Mouse (Mus musculus) 3134 (cell line): ENCODE measurements around the gene Hist1h2ae.

Experiments
- DNase-seq: peaks from one replicate; pipeline ENCODE4 v3.0.0-alpha.2; 2011; ENCODE audit warnings: low spot score; ENCODE audit not compliant: insufficient read length; ENCODE audit errors: extremely low read depth

The Hist1h2ae gene

GRCm38 (mm10) chr13:23584331-23584730, 13.3 kb upstream of the Hist1h2ae start:
- DNase-seq, result peak; percentile 35

GRCm38 (mm10) chr13:23583387-23584068, 12.5 kb upstream of the Hist1h2ae start:
- peak; percentile 41 for DNase-seq

GRCm38 (mm10) chr13:23582219-23583056, 11.4 kb upstream of the Hist1h2ae start:
- DNase-seq, result peak; percentile 58

- peak; percentile 98 for DNase-seq
These were observed 10.6 kb upstream of the Hist1h2ae start, which contains the start of gene Hist1h4d for GRCm38 (mm10) chr13:23581408-23582218. Gene Hist1h4d (plus strand): TSS chr13:23581598.

- DNase-seq, result peak; percentile 18
These were observed 6.8 kb upstream of the Hist1h2ae start for GRCm38 (mm10) chr13:23577835-23578234.

- DNase-seq, result peak; percentile 48
These were observed 6.1 kb upstream of the Hist1h2ae start for GRCm38 (mm10) chr13:23576906-23577639.

GRCm38 (mm10) chr13:23576351-23576881, 5.4 kb upstream of the Hist1h2ae start:
- peak; percentile 53 for DNase-seq

- peak; percentile 78 for DNase-seq
These were observed 4.9 kb upstream of the Hist1h2ae start for GRCm38 (mm10) chr13:23575864-23576313.

GRCm38 (mm10) chr13:23575271-23575851, 4.3 kb upstream of the Hist1h2ae start, which contains the start of gene Hist1h3d:
Gene Hist1h3d (plus strand): TSS chr13:23575763.
- DNase-seq, result peak; percentile 88

GRCm38 (mm10) chr13:23574546-23575170, 3.6 kb upstream of the Hist1h2ae start:
- peak; percentile 75 for DNase-seq

- DNase-seq, result peak; percentile 95
These were observed 3.0 kb upstream of the Hist1h2ae start, which contains the start of the genes Hist1h2bf and Hist1h2ad for GRCm38 (mm10) chr13:23573898-23574524. Gene Hist1h2bf (minus strand): TSS chr13:23574196. Gene Hist1h2ad (plus strand): TSS chr13:23574381.

GRCm38 (mm10) chr13:23573034-23573897, 2.2 kb upstream of the Hist1h2ae start:
- peak; percentile 61 for DNase-seq

- peak; percentile 48 for DNase-seq
These were observed 1.4 kb upstream of the Hist1h2ae start for GRCm38 (mm10) chr13:23572218-23573033.

GRCm38 (mm10) chr13:23571504-23572217, 641 bp upstream of the Hist1h2ae start:
- peak; percentile 86 for DNase-seq

- peak; percentile 74 for DNase-seq
These were observed 579 bp downstream of the Hist1h2ae start for GRCm38 (mm10) chr13:23570261-23571021.
